Comparison of ENCODE assay signal across 14 mouse cellular contexts in genomic region chr5:107908514-107909110, GRCm38 (mm10).
"Had no signal": no experiment of that assay in that cellular context is flagged by ENCODE, and none has a peak within 500 bp of the region (broad histone marks: within the 10 kb centered on the region; RNA-seq: fewer than 3 reads in every experiment).

No protein-coding gene starts in this region.

- H3K9ac ChIP-seq: lung, embryonic 14.5 days; midbrain, embryonic 12.5 days; neural tube, embryonic 12.5 days; stomach, embryonic 15.5 days had no signal

- H3K4me3 ChIP-seq: midbrain, embryonic 10.5 days; midbrain, embryonic 12.5 days; neural tube, embryonic 12.5 days; stomach, embryonic 15.5 days had no signal

- DNase-seq: lung, adult 18-20 months; lung, postnatal 10 days; lung, postnatal 4 days; midbrain, embryonic 14.5 days; right cerebral cortex, postnatal 14 days; thymus, adult 2 months; thymus, postnatal 25 days; thymus, postnatal 4 days had no signal

- H3K27ac ChIP-seq: midbrain, embryonic 10.5 days; midbrain, embryonic 12.5 days; neural tube, embryonic 12.5 days; stomach, embryonic 15.5 days; stomach, postnatal 0 days had no signal

- H3K27me3 ChIP-seq: midbrain, embryonic 12.5 days; neural tube, embryonic 12.5 days; stomach, embryonic 15.5 days had no signal

- H3K4me2 ChIP-seq: lung, embryonic 14.5 days; midbrain, embryonic 12.5 days; neural tube, embryonic 12.5 days; stomach, embryonic 15.5 days had no signal

- H3K4me1 ChIP-seq: midbrain, embryonic 10.5 days; midbrain, embryonic 12.5 days; neural tube, embryonic 12.5 days; stomach, embryonic 15.5 days had no signal

- H3K9me3 ChIP-seq: midbrain, embryonic 10.5 days; midbrain, embryonic 12.5 days; neural tube, embryonic 12.5 days; stomach, embryonic 15.5 days had no signal
